Mouse (Mus musculus): ENCODE results near the gene Slco2a1. TPM values are rescaled to one million over a fixed set of nuclear protein-coding genes. Genes with fewer than 3 reads are reported as not detected.
A peak's percentile ranks its signal among the peaks of the same experiment; 100 is the strongest.

The Slco2a1 gene
- 8.7 and 9.8 TPM in 2 replicates for polyA plus RNA-seq (2015; fragmentation: Nextera tagmentation; extraction: Ambion mirVana)

DNA sequence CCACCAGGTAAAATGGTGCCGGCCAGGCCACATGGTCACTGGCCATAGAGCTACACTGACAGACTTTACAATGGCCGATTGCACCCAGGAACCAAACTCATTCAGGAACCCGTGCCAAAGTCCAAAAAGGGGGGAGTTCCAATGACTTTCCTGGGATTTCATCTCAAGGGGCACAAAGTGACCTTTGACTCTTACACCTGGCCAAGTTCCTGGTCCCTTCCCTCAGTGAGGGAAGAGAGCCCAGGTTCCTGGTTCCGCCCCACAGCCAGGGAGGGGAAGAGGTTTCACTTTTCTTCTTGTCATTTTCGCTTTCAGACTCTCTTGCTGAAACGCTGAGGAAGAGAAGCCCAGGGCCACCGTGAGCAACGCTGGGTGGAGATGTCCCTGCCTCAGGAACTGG, at the start of gene Slco2a1:
Slco2a1 (plus strand) TSS at position 251 of the 400 bp plus-strand sequence.
- no peak for DNase-seq (ENCODE audit: low spot score)

DNA sequence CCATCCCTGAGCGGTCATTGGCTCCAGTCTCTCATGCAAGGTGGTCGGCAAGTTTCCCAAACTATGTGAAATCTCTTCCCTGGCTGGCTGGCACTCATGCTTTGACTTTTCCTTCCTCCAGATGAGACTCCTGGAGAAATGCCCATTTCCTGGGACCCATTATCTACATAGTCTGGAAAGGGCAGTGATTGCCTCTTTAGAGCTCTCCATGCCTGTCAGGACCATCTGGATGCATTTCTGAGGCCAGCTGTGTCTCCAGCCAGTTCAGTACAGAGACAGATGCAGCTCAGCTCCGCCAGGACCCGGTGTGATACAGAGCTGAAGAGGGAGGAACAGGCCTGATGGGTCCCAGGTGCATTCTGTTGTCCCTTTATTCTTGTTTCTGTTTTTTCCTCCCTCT, 46.3 kb upstream of the Slco2a1 start:
- no peaks in the 10 kb centered on the region for H3K36me3 ChIP-seq (ENCODE audit: insufficient read depth, low read length)
- TF ChIP-seq CTCF (IDR thresholded peaks at IDR 0.05; ENCODE audit: low read depth): no peak
- DNase-seq (ENCODE audit: low spot score): no peak
- H3K9ac ChIP-seq (ENCODE audit: low read depth, low read length): no peak overlapping the region
- H3K4me3 ChIP-seq (replicated peaks; ENCODE audit: low read depth, low read length): no peak overlapping the region
- no peak overlapping the region for H3K4me2 ChIP-seq (ENCODE audit: low read length)
- no peaks in the 10 kb centered on the region for H3K4me1 ChIP-seq (replicated peaks; ENCODE audit: insufficient read depth, low read length)
- ATAC-seq (replicated peaks; ENCODE audit: low FRiP score, low read depth): no peak
- H3K27ac ChIP-seq: no peak overlapping the region
- WGBS: 84% methylated on average over 4 of the region's 4 CpGs
- no peaks in the 10 kb centered on the region for H3K9me3 ChIP-seq (replicated peaks; ENCODE audit: low read length)
- no peaks in the 10 kb centered on the region for H3K27me3 ChIP-seq (ENCODE audit: insufficient read depth, low read length)

More for the DNA sequence above, at the start of gene Slco2a1:
- 77% methylated on average over 8 of the region's 8 CpGs for WGBS
- Histone ChIP-seq H3K9ac (ENCODE audit: low read depth, low read length) (no peak within 1 kb of the TSS), H3K4me1 (replicated peaks; ENCODE audit: insufficient read depth, low read length) (no peaks in the 10 kb centered on the region; the same call in 1 of the 2 replicates), H3K9me3 (replicated peaks; ENCODE audit: low read length) (no peaks in the 10 kb centered on the region), H3K4me3 (replicated peaks; ENCODE audit: low read depth, low read length) (no peak within 1 kb of the TSS), H3K36me3 (ENCODE audit: insufficient read depth, low read length) (no peaks in the 10 kb centered on the region), H3K27me3 (ENCODE audit: insufficient read depth, low read length) (no peaks in the 10 kb centered on the region), H3K4me2 (ENCODE audit: low read length) (no peak within 1 kb of the TSS), H3K27ac (no peak within 1 kb of the TSS)
- ATAC-seq (replicated peaks; ENCODE audit: low FRiP score, low read depth): peak; percentile 43
- TF ChIP-seq CTCF (IDR thresholded peaks at IDR 0.05; ENCODE audit: low read depth): no peak

DNA sequence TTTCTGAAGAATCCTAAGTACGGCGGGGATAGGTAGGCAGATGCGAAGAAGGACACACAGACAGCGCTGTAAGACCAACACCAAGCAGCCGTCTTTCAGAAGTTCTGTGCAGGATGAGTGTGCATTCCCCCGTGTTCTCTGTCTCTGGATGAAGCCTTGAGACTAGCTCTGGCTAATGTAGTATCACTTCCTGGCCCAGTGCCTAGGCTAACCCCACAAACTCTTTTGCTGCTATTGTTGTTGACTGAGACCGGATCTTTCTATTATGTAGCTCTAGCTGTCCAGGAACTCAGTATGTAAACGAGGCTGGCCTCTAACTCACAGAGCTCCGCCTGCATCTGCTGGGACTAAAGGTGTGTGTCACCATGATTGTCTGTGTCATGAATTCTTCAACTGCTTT, 43.6 kb upstream of the Slco2a1 start:
- 90% methylated on average over 9 of the region's 9 CpGs for WGBS

DNA sequence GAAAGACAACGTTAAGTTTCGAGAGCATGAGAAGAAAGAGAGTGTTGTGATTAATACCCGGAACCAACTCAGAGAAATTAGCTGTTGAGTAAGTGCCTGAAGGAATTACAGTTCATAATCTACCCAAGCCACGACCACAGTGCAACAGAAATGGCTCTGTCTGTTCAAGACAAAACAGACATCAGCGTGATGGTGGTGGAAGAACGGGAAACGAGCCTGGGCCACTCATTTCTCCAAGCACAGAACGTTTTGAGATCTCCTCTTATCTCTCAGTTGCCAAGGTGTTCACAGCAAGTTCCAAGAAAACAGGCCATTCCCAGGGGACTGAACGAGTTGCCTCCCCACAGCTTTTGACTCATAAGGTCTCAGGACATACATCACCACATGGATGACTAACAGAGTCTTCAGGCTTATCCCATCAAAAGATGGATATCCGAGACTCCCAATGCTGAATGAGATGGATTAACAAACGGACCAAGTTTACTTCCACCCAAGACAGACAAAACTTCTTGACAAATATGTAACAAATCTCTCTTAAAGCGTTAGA, 42.0 kb upstream of the Slco2a1 start:
- DNase-seq (ENCODE audit: low spot score) (no peak), ATAC-seq (replicated peaks; ENCODE audit: low FRiP score, low read depth) (no peak)
- Histone ChIP-seq H3K36me3 (ENCODE audit: insufficient read depth, low read length) (no peaks in the 10 kb centered on the region), H3K4me2 (ENCODE audit: low read length) (no peak overlapping the region), H3K27me3 (ENCODE audit: insufficient read depth, low read length) (no peaks in the 10 kb centered on the region), H3K4me3 (replicated peaks; ENCODE audit: low read depth, low read length) (no peak overlapping the region), H3K4me1 (replicated peaks; ENCODE audit: insufficient read depth, low read length) (no peaks in the 10 kb centered on the region), H3K9ac (ENCODE audit: low read depth, low read length) (no peak overlapping the region), H3K9me3 (replicated peaks; ENCODE audit: low read length) (no peaks in the 10 kb centered on the region), H3K27ac (no peak overlapping the region)
- WGBS: 73% methylated on average over 12 of the region's 12 CpGs
- no peak for TF ChIP-seq CTCF (IDR thresholded peaks at IDR 0.05; ENCODE audit: low read depth)

More for the DNA sequence above, 43.6 kb upstream of the Slco2a1 start:
- no peaks in the 10 kb centered on the region for H3K4me1 ChIP-seq (replicated peaks; ENCODE audit: insufficient read depth, low read length)
- DNase-seq (ENCODE audit: low spot score) (no peak), ATAC-seq (replicated peaks; ENCODE audit: low FRiP score, low read depth) (no peak)
- no peaks in the 10 kb centered on the region for H3K36me3 ChIP-seq (ENCODE audit: insufficient read depth, low read length)
- H3K9me3 ChIP-seq (replicated peaks; ENCODE audit: low read length): no peaks in the 10 kb centered on the region
- H3K27me3 ChIP-seq (ENCODE audit: insufficient read depth, low read length): no peaks in the 10 kb centered on the region
- H3K4me2 ChIP-seq (ENCODE audit: low read length): no peak overlapping the region
- no peak overlapping the region for H3K4me3 ChIP-seq (replicated peaks; ENCODE audit: low read depth, low read length)
- no peak overlapping the region for H3K9ac ChIP-seq (ENCODE audit: low read depth, low read length)
- TF ChIP-seq CTCF (IDR thresholded peaks at IDR 0.05; ENCODE audit: low read depth): no peak
- H3K27ac ChIP-seq: no peak overlapping the region

DNA sequence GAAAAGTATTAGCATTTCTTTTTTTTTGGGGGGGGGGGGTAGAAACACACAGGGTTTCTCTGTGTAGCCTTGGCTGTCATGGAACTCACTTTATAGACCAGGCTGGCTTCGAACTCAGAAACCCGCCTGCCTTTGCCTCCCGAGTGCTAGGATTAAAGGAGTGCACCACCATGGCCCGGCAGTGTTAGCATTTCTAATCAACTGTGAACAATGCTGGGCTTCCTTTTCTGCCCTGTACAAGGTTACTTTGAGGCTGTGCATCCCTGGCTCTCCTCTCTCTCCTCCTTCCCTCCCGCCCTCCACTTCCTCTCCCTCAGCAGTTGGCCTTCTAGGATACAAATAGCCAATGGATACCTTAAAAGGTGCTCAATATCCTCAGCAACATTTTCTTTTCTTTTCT, 39.8 kb upstream of the Slco2a1 start:
- no peak overlapping the region for H3K4me2 ChIP-seq (ENCODE audit: low read length)
- 71% methylated on average over 5 of the region's 5 CpGs for WGBS
- no peak overlapping the region for H3K27ac ChIP-seq
- no peaks in the 10 kb centered on the region for H3K27me3 ChIP-seq (ENCODE audit: insufficient read depth, low read length)
- TF ChIP-seq CTCF (IDR thresholded peaks at IDR 0.05; ENCODE audit: low read depth): no peak
- no peak overlapping the region for H3K9ac ChIP-seq (ENCODE audit: low read depth, low read length)
- H3K4me1 ChIP-seq (replicated peaks; ENCODE audit: insufficient read depth, low read length): no peaks in the 10 kb centered on the region
- DNase-seq (ENCODE audit: low spot score) (no peak), ATAC-seq (replicated peaks; ENCODE audit: low FRiP score, low read depth) (no peak)
- no peak overlapping the region for H3K4me3 ChIP-seq (replicated peaks; ENCODE audit: low read depth, low read length)
- H3K9me3 ChIP-seq (replicated peaks; ENCODE audit: low read length): no peaks in the 10 kb centered on the region
- no peaks in the 10 kb centered on the region for H3K36me3 ChIP-seq (ENCODE audit: insufficient read depth, low read length)

DNA sequence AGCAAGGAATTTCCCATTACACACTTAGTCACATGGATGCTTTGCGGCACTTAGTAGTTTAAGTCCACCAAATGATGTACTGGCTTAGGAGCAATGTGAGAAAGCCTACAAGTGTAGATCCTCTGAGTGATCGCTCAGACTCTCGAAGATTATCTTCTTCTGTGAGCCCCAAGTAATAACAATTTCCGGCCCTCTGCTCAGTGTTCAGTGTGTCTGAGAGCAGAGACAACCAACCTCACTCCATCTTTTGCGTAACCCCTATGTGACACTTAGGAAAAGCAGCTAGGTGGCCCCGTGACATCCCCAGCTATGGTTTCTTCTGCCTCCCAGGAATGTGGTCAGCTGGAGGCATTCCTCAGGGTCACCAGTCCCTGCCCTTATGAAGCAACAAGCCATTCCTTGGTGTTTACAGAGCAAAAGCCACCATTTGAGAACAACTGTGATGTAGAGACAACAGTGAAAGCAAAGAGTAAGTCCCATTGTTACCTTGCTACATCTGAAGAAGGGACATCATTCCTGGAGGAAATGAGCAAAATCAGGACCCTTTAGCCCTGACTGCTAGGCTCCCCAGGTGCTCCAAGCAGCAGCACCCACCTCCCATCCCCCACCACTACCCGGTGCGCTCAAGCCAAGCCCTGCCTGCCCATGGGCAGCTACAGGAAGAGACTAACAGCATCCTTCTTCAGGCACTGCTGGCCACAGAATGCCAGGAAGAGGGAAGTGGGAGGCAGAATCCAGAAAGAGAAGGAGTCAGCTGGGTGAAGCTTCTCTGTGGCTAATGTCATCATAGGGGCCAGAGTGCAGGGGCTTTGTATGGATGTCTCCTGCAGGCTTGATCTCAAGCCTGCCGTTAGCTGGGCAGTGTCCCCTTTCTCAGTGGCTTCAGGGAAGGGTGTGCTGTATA, 37.2 kb upstream of the Slco2a1 start:
- DNase-seq (ENCODE audit: low spot score): peak; percentile 18
- no peak overlapping the region for H3K4me2 ChIP-seq (ENCODE audit: low read length)
- no peak for ATAC-seq (replicated peaks; ENCODE audit: low FRiP score, low read depth)
- no peaks in the 10 kb centered on the region for H3K9me3 ChIP-seq (replicated peaks; ENCODE audit: low read length)
- H3K36me3 ChIP-seq (ENCODE audit: insufficient read depth, low read length): no peaks in the 10 kb centered on the region
- H3K4me3 ChIP-seq (replicated peaks; ENCODE audit: low read depth, low read length): no peak overlapping the region
- no peak for TF ChIP-seq CTCF (IDR thresholded peaks at IDR 0.05; ENCODE audit: low read depth)
- 73% methylated on average over 9 of the region's 9 CpGs for WGBS
- no peak overlapping the region for H3K27ac ChIP-seq
- no peaks in the 10 kb centered on the region for H3K27me3 ChIP-seq (ENCODE audit: insufficient read depth, low read length)
- H3K9ac ChIP-seq (ENCODE audit: low read depth, low read length): no peak overlapping the region
- H3K4me1 ChIP-seq (replicated peaks; ENCODE audit: insufficient read depth, low read length): no peaks in the 10 kb centered on the region

Measured in kidney, postnatal 0 days (tissue).